Mouse (Mus musculus): ENCODE measurements around the gene Hsd17b11. TPM values are rescaled to one million over a fixed set of nuclear protein-coding genes. Genes with fewer than 3 reads are reported as not detected.
"Not testable (repeated sequence)": the region's sequence is repeated elsewhere in the genome, so short reads cannot be mapped to it uniquely, and the experiment has no call there.

Gene Hsd17b11
- polyA plus RNA-seq, 1 experiment from 2014 or later, result 2.8 TPM

DNA sequence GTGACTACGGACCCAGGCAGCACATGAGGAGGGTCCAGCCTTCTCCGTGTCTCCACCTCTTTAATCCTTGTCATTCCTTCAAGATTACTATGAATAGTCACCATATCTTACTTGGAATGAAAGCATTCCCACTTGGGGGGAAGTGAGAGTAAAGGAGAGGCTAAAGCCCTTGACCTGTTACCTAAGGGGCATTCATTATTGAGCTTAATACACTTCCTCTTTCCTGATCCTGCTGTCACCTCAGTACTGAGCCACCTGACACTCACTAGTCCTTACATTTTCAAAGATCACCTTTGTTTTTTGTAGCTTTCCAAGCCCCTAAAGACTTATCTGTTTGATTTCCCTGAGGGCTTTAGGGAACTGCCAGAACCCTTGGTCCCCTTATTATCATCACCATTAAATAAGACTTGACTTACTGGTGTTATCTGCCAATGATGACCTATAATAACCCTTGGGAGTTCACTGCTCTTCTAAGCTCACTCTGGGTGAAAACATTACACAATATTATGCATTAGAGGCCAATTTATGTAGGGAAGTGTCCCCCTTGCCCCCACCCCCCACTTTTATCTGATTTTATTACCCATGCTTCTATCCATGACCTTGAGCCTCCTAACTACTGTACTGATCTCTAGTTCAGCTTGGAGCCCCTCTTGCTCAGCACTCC is 10.8 kb upstream of the Hsd17b11 start:
- H3K36me3 ChIP-seq, result no peaks in the 10 kb centered on the region
- no peaks in the 10 kb centered on the region for H3K4me1 ChIP-seq
- WGBS, result 52% methylated on average over 2 of the region's 2 CpGs
- no peaks in the 10 kb centered on the region for H3K9me3 ChIP-seq
- ATAC-seq (ENCODE audit: extremely low read depth, insufficient number of reproducible peaks, low FRiP score, low TSS enrichment), result no peak
- H3K4me3 ChIP-seq, result no peak overlapping the region
- no peak overlapping the region for H3K9ac ChIP-seq
- no peak overlapping the region for H3K27ac ChIP-seq (replicated peaks)
- no peaks in the 10 kb centered on the region for H3K27me3 ChIP-seq (replicated peaks)
- H3K4me2 ChIP-seq, result no peak overlapping the region

DNA sequence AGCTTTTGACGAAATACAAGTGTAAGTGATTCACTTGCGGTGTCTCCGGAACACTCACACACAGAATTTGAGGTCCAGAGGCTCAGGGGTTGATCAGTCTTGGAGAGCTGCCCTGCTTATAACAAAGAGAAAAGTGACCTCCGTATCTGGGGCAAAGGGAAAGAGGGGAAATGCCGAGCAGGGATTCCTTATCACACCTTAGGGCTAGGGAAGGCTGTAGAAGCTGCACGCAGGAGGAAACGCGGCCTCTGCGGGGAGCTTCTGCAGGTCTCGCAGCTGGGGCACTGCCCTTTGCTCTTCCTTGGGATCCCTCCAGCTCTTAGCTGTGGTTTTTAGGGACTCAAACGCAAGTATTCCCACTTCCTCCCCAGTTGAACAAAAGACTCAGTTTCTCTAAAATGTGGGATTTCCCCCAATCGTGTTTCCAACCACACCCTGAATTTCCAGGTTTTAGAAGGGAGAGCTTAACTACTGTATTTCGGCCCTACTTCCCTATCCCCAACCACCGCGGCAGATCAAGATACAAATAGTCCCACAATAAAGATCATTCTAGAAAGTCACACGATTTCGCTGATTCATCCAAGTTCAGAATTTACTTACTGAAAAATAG is 3.6 kb upstream of the Hsd17b11 start:
- peak overlapping the region; percentile 69 for H3K9ac ChIP-seq
- peak overlapping the region; percentile 54 for H3K4me2 ChIP-seq
- no peaks in the 10 kb centered on the region for H3K36me3 ChIP-seq
- WGBS, result 27% methylated on average over 17 of the region's 17 CpGs
- H3K4me3 ChIP-seq, result peak overlapping the region; percentile 25; the same call in 1 of the 2 replicates
- peaks cover 26% of the 10 kb centered on the region for H3K4me1 ChIP-seq
- ATAC-seq (ENCODE audit: extremely low read depth, insufficient number of reproducible peaks, low FRiP score, low TSS enrichment), result no peak
- H3K9me3 ChIP-seq, result no peaks in the 10 kb centered on the region
- H3K27me3 ChIP-seq (replicated peaks), result no peaks in the 10 kb centered on the region
- no peak overlapping the region for H3K27ac ChIP-seq (replicated peaks)

DNA sequence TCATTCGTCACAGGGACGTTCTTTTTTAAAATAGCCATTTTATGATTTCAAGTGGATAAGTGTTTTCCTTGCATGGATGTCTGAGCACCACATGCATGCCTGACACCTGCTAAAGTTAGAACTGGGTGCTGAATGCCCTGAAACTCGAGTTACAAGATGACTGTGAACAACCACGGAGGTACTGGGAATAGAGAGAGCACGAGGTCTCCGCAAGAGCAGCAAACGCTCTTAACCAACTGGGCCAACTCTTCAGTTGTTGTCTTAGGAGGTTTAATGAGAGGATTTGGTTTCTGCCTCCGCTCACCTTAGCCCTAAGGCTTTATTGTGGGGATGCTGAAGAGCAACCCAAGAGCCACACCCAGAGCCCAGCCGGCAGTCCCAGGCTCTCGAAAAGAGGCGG is 3.0 kb upstream of the Hsd17b11 start:
- Histone ChIP-seq H3K27me3 (replicated peaks) (no peaks in the 10 kb centered on the region), H3K4me2 (peak overlapping the region; percentile 54), H3K9me3 (no peaks in the 10 kb centered on the region), H3K9ac (peak overlapping the region; percentile 69; the same call in 1 of the 2 replicates), H3K36me3 (no peaks in the 10 kb centered on the region), H3K4me3 (no peak overlapping the region), H3K27ac (replicated peaks) (no peak overlapping the region), H3K4me1 (peaks cover 32% of the 10 kb centered on the region)
- ATAC-seq (ENCODE audit: extremely low read depth, insufficient number of reproducible peaks, low FRiP score, low TSS enrichment), result no peak
- 51% methylated on average over 11 of the region's 11 CpGs for WGBS

GRCm38 (mm10) chr5:104024193-104024592 is 2.5 kb upstream of the Hsd17b11 start:
- H3K27me3 ChIP-seq (replicated peaks); H3K4me3 ChIP-seq; ATAC-seq (ENCODE audit: extremely low read depth, insufficient number of reproducible peaks, low FRiP score, low TSS enrichment); H3K27ac ChIP-seq (replicated peaks); H3K4me2 ChIP-seq; H3K9ac ChIP-seq; H3K9me3 ChIP-seq; H3K36me3 ChIP-seq: not testable (repeated sequence)
- WGBS, result 77% methylated on average over 5 of the region's 5 CpGs
- peaks cover 37% of the 10 kb centered on the region for H3K4me1 ChIP-seq

DNA sequence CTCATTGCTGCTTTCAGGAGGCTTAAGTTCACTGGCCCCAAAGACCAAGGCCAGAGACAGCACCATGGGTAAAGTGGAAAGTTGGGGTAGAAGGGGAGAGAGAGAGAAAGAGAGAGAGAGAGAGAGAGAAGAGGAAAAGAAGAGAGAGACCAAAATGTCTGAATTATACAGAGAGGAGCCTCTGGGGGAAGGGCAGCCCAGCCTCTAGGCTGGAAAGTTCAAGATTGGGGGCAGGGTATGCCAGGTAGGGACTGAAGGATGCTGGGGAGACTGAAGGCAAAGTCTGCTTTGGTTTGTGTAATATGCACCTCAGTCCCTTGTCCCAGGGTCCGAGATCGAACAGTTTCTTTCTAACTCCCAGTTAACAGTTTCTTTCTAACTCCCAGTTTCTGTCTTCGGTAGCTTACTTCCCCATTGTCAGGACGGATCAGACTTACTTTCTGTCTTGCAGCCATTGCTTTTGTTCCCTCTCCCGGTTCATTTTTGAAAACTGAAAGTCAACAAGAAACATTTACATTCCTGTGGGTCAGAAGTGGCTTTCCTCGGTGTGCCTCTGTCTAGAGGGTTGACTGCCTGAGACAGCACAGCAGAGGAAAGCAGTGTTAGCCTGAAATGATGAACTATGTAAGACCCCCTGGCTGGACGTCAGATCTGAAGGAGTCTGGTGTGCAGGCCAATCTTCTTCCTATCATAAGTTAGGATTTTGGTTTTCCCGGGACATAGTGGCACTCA is 1.7 kb upstream of the Hsd17b11 start:
- Histone ChIP-seq H3K9me3 (no peaks in the 10 kb centered on the region), H3K27ac (replicated peaks) (no peak overlapping the region), H3K36me3 (no peaks in the 10 kb centered on the region), H3K4me3 (no peak overlapping the region), H3K27me3 (replicated peaks) (no peaks in the 10 kb centered on the region), H3K9ac (no peak overlapping the region), H3K4me1 (peaks cover 38% of the 10 kb centered on the region), H3K4me2 (no peak overlapping the region)
- no peak for ATAC-seq (ENCODE audit: extremely low read depth, insufficient number of reproducible peaks, low FRiP score, low TSS enrichment)
- 79% methylated on average over 8 of the region's 8 CpGs for WGBS

DNA sequence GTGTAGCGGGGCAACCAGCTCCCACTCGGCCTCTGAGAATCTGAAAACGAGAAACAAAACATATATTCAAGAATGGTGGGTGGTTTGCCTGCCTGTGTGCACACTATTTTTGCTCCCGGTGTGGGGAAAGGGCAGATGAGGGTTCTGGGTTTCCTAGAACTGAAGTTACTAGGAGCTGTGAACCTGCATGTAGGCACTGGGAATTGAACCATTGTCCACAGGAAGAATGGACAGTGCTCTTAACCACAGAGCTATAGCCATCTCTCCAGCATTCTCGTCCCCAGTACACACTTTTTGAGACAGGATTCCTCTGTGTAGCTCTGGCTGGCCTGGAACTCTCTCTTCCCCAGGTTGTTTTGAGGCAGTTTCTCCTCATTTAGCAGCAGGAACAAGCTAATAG is 839 bp upstream of the Hsd17b11 start:
- H3K36me3 ChIP-seq, result peaks cover 9% of the 10 kb centered on the region
- peak overlapping the region; percentile 92 for H3K27ac ChIP-seq (replicated peaks)
- no peak for ATAC-seq (ENCODE audit: extremely low read depth, insufficient number of reproducible peaks, low FRiP score, low TSS enrichment)
- H3K4me1 ChIP-seq, result peaks cover 38% of the 10 kb centered on the region
- H3K9me3 ChIP-seq, result no peaks in the 10 kb centered on the region
- H3K9ac ChIP-seq, result peak overlapping the region; percentile 86
- peak overlapping the region; percentile 73 for H3K4me3 ChIP-seq
- 41% methylated on average over 5 of the region's 5 CpGs for WGBS
- H3K27me3 ChIP-seq (replicated peaks), result no peaks in the 10 kb centered on the region
- peak overlapping the region; percentile 78 for H3K4me2 ChIP-seq

DNA sequence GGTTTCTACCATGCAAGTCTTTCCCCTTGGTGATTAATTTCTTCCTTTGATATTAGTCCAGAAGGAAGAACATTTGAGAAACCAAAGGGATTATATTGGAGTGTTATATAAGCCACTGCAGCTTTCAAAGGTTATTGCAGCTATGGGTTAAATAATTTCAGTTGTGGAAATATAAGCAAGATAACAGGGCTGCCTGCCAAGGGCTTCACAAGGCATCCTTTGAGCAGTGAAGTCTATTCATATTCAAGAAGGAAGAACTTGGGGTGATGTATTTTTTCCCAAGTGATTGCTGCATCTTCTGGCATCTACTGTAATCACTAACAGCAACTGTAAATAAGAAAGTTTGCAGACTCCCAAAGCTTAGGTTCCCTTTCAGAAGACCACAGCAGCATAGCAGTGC is 10.3 kb downstream of the Hsd17b11 start:
- H3K9ac ChIP-seq, result no peak overlapping the region
- 0 out of 2 replicates have a peak, but pooled peaks cover 3% of the 10 kb centered on the region for H3K4me1 ChIP-seq
- H3K27me3 ChIP-seq (replicated peaks), result no peaks in the 10 kb centered on the region
- peaks cover 42% of the 10 kb centered on the region for H3K36me3 ChIP-seq
- H3K4me2 ChIP-seq, result no peak overlapping the region
- no peak for ATAC-seq (ENCODE audit: extremely low read depth, insufficient number of reproducible peaks, low FRiP score, low TSS enrichment)
- H3K27ac ChIP-seq (replicated peaks), result peak overlapping the region; percentile 34
- no peaks in the 10 kb centered on the region for H3K9me3 ChIP-seq
- H3K4me3 ChIP-seq, result no peak overlapping the region

DNA sequence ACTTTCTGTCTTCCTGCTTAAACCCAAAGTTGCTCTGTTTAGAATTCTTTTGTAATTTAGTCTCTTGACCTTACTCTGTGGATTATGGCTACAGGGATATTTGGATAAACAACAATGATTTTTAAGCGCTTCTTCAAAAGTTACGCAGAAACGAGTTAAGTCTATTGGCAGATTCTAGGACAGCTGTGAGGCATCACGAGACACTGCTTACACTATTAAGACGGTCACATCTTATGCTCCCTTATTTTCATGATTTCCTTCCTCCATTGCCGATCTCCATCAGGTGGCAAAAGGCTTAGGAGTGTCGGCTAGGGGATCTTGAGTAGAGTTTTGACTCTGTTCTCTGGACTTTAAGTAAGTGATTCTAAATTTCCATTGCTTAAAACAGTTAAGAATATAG is 11.5 kb downstream of the Hsd17b11 start:
- no peak for ATAC-seq (ENCODE audit: extremely low read depth, insufficient number of reproducible peaks, low FRiP score, low TSS enrichment)
- Histone ChIP-seq H3K9me3 (no peaks in the 10 kb centered on the region), H3K9ac (no peak overlapping the region), H3K36me3 (peaks cover 38% of the 10 kb centered on the region), H3K4me3 (no peak overlapping the region), H3K27me3 (replicated peaks) (no peaks in the 10 kb centered on the region), H3K27ac (replicated peaks) (no peak overlapping the region), H3K4me1 (0 out of 2 replicates have a peak, but pooled peaks cover 3% of the 10 kb centered on the region), H3K4me2 (no peak overlapping the region)
- 82% methylated on average over 7 of the region's 7 CpGs for WGBS

GRCm38 (mm10) chr5:104009421-104009820 is 12.3 kb downstream of the Hsd17b11 start:
- ATAC-seq (ENCODE audit: extremely low read depth, insufficient number of reproducible peaks, low FRiP score, low TSS enrichment), result no peak
- no peak overlapping the region for H3K27ac ChIP-seq (replicated peaks)
- H3K9ac ChIP-seq, result no peak overlapping the region
- H3K4me2 ChIP-seq, result no peak overlapping the region
- H3K4me3 ChIP-seq, result no peak overlapping the region
- WGBS, result 85% methylated on average over 3 of the region's 3 CpGs
- H3K9me3 ChIP-seq, result no peaks in the 10 kb centered on the region
- H3K4me1 ChIP-seq, result 0 out of 2 replicates have a peak, but pooled peaks cover 3% of the 10 kb centered on the region
- no peaks in the 10 kb centered on the region for H3K27me3 ChIP-seq (replicated peaks)
- peaks cover 43% of the 10 kb centered on the region for H3K36me3 ChIP-seq

DNA sequence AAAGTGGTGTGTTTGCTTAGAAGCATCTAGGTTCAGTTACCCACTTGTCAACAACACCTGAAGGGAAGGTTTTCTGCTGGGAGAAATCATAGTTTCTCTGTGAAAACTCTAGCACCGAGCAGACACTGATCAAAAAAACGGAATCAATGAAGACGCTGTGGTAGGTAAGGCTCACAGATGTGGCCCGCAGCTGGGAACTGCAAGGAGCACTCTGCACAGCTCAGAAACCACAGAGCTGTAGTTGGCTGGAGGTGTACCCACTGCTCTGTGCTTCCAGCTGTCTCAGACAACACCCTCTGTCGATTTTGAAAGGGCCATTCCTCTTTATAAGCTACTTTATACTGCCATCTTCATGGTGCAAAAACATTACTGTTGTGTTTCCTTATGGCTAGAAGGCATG is 13.9 kb downstream of the Hsd17b11 start:
- WGBS, result 65% methylated on average over 5 of the region's 5 CpGs
- no peak overlapping the region for H3K4me2 ChIP-seq
- 0 out of 2 replicates have a peak, but pooled peaks cover 3% of the 10 kb centered on the region for H3K4me1 ChIP-seq
- no peaks in the 10 kb centered on the region for H3K9me3 ChIP-seq
- H3K36me3 ChIP-seq, result peaks cover 53% of the 10 kb centered on the region
- H3K4me3 ChIP-seq, result no peak overlapping the region
- no peak overlapping the region for H3K9ac ChIP-seq
- H3K27ac ChIP-seq (replicated peaks), result no peak overlapping the region
- no peaks in the 10 kb centered on the region for H3K27me3 ChIP-seq (replicated peaks)
- no peak for ATAC-seq (ENCODE audit: extremely low read depth, insufficient number of reproducible peaks, low FRiP score, low TSS enrichment)

GRCm38 (mm10) chr5:104006811-104007210 is 14.9 kb downstream of the Hsd17b11 start:
- no peak for ATAC-seq (ENCODE audit: extremely low read depth, insufficient number of reproducible peaks, low FRiP score, low TSS enrichment)
- H3K9me3 ChIP-seq, result no peaks in the 10 kb centered on the region
- H3K27ac ChIP-seq (replicated peaks), result no peak overlapping the region
- H3K4me2 ChIP-seq, result no peak overlapping the region
- H3K9ac ChIP-seq, result no peak overlapping the region
- H3K36me3 ChIP-seq, result peaks cover 60% of the 10 kb centered on the region
- H3K27me3 ChIP-seq (replicated peaks), result no peaks in the 10 kb centered on the region
- 0 out of 2 replicates have a peak, but pooled peaks cover 2% of the 10 kb centered on the region for H3K4me1 ChIP-seq
- 65% methylated on average over 3 of the region's 3 CpGs for WGBS
- no peak overlapping the region for H3K4me3 ChIP-seq
